Mouse (Mus musculus): ENCODE data around the gene Dnah12.

DNA sequence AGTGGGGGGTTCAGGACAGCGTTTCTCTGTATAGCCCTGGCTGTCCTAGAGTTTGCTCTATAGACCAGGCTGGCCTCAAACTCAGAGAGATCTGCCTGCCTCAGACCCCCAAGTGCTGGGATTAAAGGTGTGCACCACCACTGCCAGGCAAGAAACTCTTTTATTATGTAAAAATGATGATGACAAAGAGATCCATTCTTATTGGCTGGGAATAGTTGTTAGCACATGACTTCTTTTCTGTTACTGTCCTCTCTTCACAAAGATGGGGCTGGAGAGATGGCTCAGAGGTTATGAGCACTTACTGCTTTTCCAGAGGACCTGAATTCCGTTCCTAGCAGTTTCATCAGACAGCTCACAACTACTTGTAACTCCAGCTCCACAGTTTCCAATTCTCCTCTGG is 186.9 kb downstream of the Dnah12 start:
- TF ChIP-seq CTCF (IDR thresholded peaks at IDR 0.05; ENCODE audit: extremely low read depth, insufficient read length, insufficient replicate concordance, low read depth, low read length) (no peak), POLR2A (IDR thresholded peaks at IDR 0.05; ENCODE audit: low read depth, low read length) (no peak)

Measured in small intestine, adult 2 months (tissue).